Mouse (Mus musculus): ENCODE results near the gene Tfip11. TPM values are rescaled to one million over a fixed set of nuclear protein-coding genes. Genes with fewer than 3 reads are reported as not detected.

Gene Tfip11
- polyA plus RNA-seq, 1 experiment from 2014 or later = 19.0 TPM

- Histone ChIP-seq H3K36me3 (ENCODE audit: control insufficient read depth, insufficient read depth, low read length) (no peaks in the 10 kb centered on the region), H3K9ac (ENCODE audit: low read length) (no peak overlapping the region), H3K27me3 (replicated peaks; ENCODE audit: control insufficient read depth, insufficient read depth, low read length) (no peaks in the 10 kb centered on the region), H3K27ac (ENCODE audit: low read depth, low read length) (no peak overlapping the region), H3K4me1 (ENCODE audit: control insufficient read depth, insufficient read depth, low read length) (peaks cover 2% of the 10 kb centered on the region; the same call in 1 of the 2 replicates), H3K4me2 (ENCODE audit: low read length) (no peak overlapping the region), H3K9me3 (replicated peaks; ENCODE audit: control insufficient read depth, low read length) (no peaks in the 10 kb centered on the region), H3K4me3 (ENCODE audit: low read depth, low read length) (no peak overlapping the region)
- DNase-seq (ENCODE audit: low spot score) (no peak), ATAC-seq (no peak)
- WGBS = 79% methylated on average over 9 of the region's 9 CpGs
Observed at GRCm38 (mm10) chr5:112282780-112283482, 43.2 kb upstream of the Tfip11 start.

- no peak for DNase-seq (ENCODE audit: low spot score)
- Histone ChIP-seq H3K27ac (ENCODE audit: low read depth, low read length) (no peak overlapping the region), H3K27me3 (replicated peaks; ENCODE audit: control insufficient read depth, insufficient read depth, low read length) (no peaks in the 10 kb centered on the region), H3K36me3 (ENCODE audit: control insufficient read depth, insufficient read depth, low read length) (no peaks in the 10 kb centered on the region), H3K4me2 (ENCODE audit: low read length) (no peak overlapping the region), H3K9me3 (replicated peaks; ENCODE audit: control insufficient read depth, low read length) (no peaks in the 10 kb centered on the region), H3K9ac (ENCODE audit: low read length) (no peak overlapping the region), H3K4me3 (ENCODE audit: low read depth, low read length) (no peak overlapping the region), H3K4me1 (ENCODE audit: control insufficient read depth, insufficient read depth, low read length) (no peaks in the 10 kb centered on the region)
- no peak for ATAC-seq
- 71% methylated on average over 10 of the region's 10 CpGs for whole genome bisulfite sequencing
Observed at GRCm38 (mm10) chr5:112283543-112284202, 42.5 kb upstream of the Tfip11 start.

- Histone ChIP-seq H3K9ac (ENCODE audit: low read length) (no peak overlapping the region), H3K36me3 (ENCODE audit: control insufficient read depth, insufficient read depth, low read length) (no peaks in the 10 kb centered on the region), H3K4me3 (ENCODE audit: low read depth, low read length) (no peak overlapping the region), H3K4me1 (ENCODE audit: control insufficient read depth, insufficient read depth, low read length) (no peaks in the 10 kb centered on the region), H3K4me2 (ENCODE audit: low read length) (no peak overlapping the region), H3K9me3 (replicated peaks; ENCODE audit: control insufficient read depth, low read length) (no peaks in the 10 kb centered on the region), H3K27me3 (replicated peaks; ENCODE audit: control insufficient read depth, insufficient read depth, low read length) (no peaks in the 10 kb centered on the region), H3K27ac (ENCODE audit: low read depth, low read length) (no peak overlapping the region)
- ATAC-seq = no peak
- no peak for DNase-seq (ENCODE audit: low spot score)
- 82% methylated on average over 6 of the region's 7 CpGs for WGBS
Observed at GRCm38 (mm10) chr5:112284203-112284582, 42.0 kb upstream of the Tfip11 start.

- Histone ChIP-seq H3K4me1 (ENCODE audit: control insufficient read depth, insufficient read depth, low read length) (no peaks in the 10 kb centered on the region), H3K9ac (ENCODE audit: low read length) (no peak overlapping the region), H3K36me3 (ENCODE audit: control insufficient read depth, insufficient read depth, low read length) (no peaks in the 10 kb centered on the region), H3K9me3 (replicated peaks; ENCODE audit: control insufficient read depth, low read length) (no peaks in the 10 kb centered on the region), H3K4me3 (ENCODE audit: low read depth, low read length) (no peak overlapping the region), H3K27me3 (replicated peaks; ENCODE audit: control insufficient read depth, insufficient read depth, low read length) (no peaks in the 10 kb centered on the region), H3K27ac (ENCODE audit: low read depth, low read length) (no peak overlapping the region), H3K4me2 (ENCODE audit: low read length) (no peak overlapping the region)
- WGBS = 88% methylated on average over 7 of the region's 7 CpGs
- ATAC-seq (no peak), DNase-seq (ENCODE audit: low spot score) (no peak)
Observed at GRCm38 (mm10) chr5:112285548-112286085, 40.5 kb upstream of the Tfip11 start.

- WGBS = 77% methylated on average over 2 of the region's 2 CpGs
Observed at GRCm38 (mm10) chr5:112286608-112286983, 39.6 kb upstream of the Tfip11 start.

GRCm38 (mm10) chr5:112286984-112287641 lies 39.0 kb upstream of the Tfip11 start:
- 81% methylated on average over 11 of the region's 11 CpGs for WGBS
- DNase-seq (ENCODE audit: low spot score) (no peak), ATAC-seq (no peak)
- H3K4me2 ChIP-seq (ENCODE audit: low read length) = no peak overlapping the region
- H3K4me3 ChIP-seq (ENCODE audit: low read depth, low read length) = no peak overlapping the region
- H3K9me3 ChIP-seq (replicated peaks; ENCODE audit: control insufficient read depth, low read length) = no peaks in the 10 kb centered on the region
- no peaks in the 10 kb centered on the region for H3K36me3 ChIP-seq (ENCODE audit: control insufficient read depth, insufficient read depth, low read length)
- H3K4me1 ChIP-seq (ENCODE audit: control insufficient read depth, insufficient read depth, low read length) = no peaks in the 10 kb centered on the region
- H3K9ac ChIP-seq (ENCODE audit: low read length) = no peak overlapping the region
- H3K27ac ChIP-seq (ENCODE audit: low read depth, low read length) = no peak overlapping the region
- no peaks in the 10 kb centered on the region for H3K27me3 ChIP-seq (replicated peaks; ENCODE audit: control insufficient read depth, insufficient read depth, low read length)

More at GRCm38 (mm10) chr5:112286608-112286983, 39.6 kb upstream of the Tfip11 start:
- no peak overlapping the region for H3K4me3 ChIP-seq (ENCODE audit: low read depth, low read length)
- ATAC-seq = no peak
- H3K27me3 ChIP-seq (replicated peaks; ENCODE audit: control insufficient read depth, insufficient read depth, low read length) = no peaks in the 10 kb centered on the region
- no peaks in the 10 kb centered on the region for H3K9me3 ChIP-seq (replicated peaks; ENCODE audit: control insufficient read depth, low read length)
- no peaks in the 10 kb centered on the region for H3K4me1 ChIP-seq (ENCODE audit: control insufficient read depth, insufficient read depth, low read length)
- no peaks in the 10 kb centered on the region for H3K36me3 ChIP-seq (ENCODE audit: control insufficient read depth, insufficient read depth, low read length)
- H3K4me2 ChIP-seq (ENCODE audit: low read length) = no peak overlapping the region
- H3K9ac ChIP-seq (ENCODE audit: low read length) = no peak overlapping the region
- H3K27ac ChIP-seq (ENCODE audit: low read depth, low read length) = no peak overlapping the region
- DNase-seq (ENCODE audit: low spot score) = no peak

GRCm38 (mm10) chr5:112287652-112288051 lies 38.5 kb upstream of the Tfip11 start:
- WGBS = 86% methylated on average over 2 of the region's 2 CpGs
- H3K4me1 ChIP-seq (ENCODE audit: control insufficient read depth, insufficient read depth, low read length) = no peaks in the 10 kb centered on the region

GRCm38 (mm10) chr5:112288193-112289141 lies 37.7 kb upstream of the Tfip11 start:
- DNase-seq (ENCODE audit: low spot score) = no peak
- Histone ChIP-seq H3K4me3 (ENCODE audit: low read depth, low read length) (no peak overlapping the region), H3K9ac (ENCODE audit: low read length) (no peak overlapping the region), H3K4me2 (ENCODE audit: low read length) (no peak overlapping the region), H3K9me3 (replicated peaks; ENCODE audit: control insufficient read depth, low read length) (no peaks in the 10 kb centered on the region), H3K27me3 (replicated peaks; ENCODE audit: control insufficient read depth, insufficient read depth, low read length) (no peaks in the 10 kb centered on the region), H3K36me3 (ENCODE audit: control insufficient read depth, insufficient read depth, low read length) (no peaks in the 10 kb centered on the region), H3K27ac (ENCODE audit: low read depth, low read length) (no peak overlapping the region), H3K4me1 (ENCODE audit: control insufficient read depth, insufficient read depth, low read length) (no peaks in the 10 kb centered on the region)
- 86% methylated on average over 9 of the region's 9 CpGs for WGBS
- no peak for ATAC-seq

More at GRCm38 (mm10) chr5:112287652-112288051, 38.5 kb upstream of the Tfip11 start:
- H3K9me3 ChIP-seq (replicated peaks; ENCODE audit: control insufficient read depth, low read length) = no peaks in the 10 kb centered on the region
- no peak overlapping the region for H3K9ac ChIP-seq (ENCODE audit: low read length)
- no peak overlapping the region for H3K27ac ChIP-seq (ENCODE audit: low read depth, low read length)
- no peaks in the 10 kb centered on the region for H3K27me3 ChIP-seq (replicated peaks; ENCODE audit: control insufficient read depth, insufficient read depth, low read length)
- H3K36me3 ChIP-seq (ENCODE audit: control insufficient read depth, insufficient read depth, low read length) = no peaks in the 10 kb centered on the region
- ATAC-seq = no peak
- H3K4me3 ChIP-seq (ENCODE audit: low read depth, low read length) = no peak overlapping the region
- no peak overlapping the region for H3K4me2 ChIP-seq (ENCODE audit: low read length)
- DNase-seq (ENCODE audit: low spot score) = no peak

Data from forebrain, embryonic 14.5 days (tissue).